Mouse (Mus musculus) neural tube, embryonic 10.5 days (tissue): ENCODE results near the gene Ntm.

Experiments
- DNase-seq: peaks from one replicate; pipeline ENCODE4 v3.0.0-alpha.2; 2017; ENCODE audit warnings: low spot score; ENCODE audit errors: extremely low spot score

The Ntm gene

DNA sequence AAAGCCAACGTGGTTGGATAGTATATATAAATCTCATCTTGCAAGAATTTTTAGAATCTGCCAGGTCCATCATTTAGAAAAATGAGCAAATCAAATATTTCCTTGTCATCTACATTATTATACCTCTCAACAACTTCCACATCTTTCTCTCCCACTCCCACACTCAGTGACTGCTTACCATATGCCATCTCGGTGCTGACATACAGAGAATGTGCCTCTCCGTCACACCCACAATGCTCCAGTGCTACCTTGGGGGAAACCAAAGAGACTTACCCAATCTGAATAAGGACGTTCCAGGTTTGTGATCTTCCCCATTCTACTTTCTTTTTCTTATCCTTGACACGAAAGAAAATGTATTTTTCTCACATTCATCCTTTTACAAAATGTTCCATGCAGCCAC, 75.0 kb downstream of the Ntm start:
- no peak for DNase-seq

GRCm38 (mm10) chr9:29884062-29884461, 78.9 kb downstream of the Ntm start:
- no peak for DNase-seq

DNA sequence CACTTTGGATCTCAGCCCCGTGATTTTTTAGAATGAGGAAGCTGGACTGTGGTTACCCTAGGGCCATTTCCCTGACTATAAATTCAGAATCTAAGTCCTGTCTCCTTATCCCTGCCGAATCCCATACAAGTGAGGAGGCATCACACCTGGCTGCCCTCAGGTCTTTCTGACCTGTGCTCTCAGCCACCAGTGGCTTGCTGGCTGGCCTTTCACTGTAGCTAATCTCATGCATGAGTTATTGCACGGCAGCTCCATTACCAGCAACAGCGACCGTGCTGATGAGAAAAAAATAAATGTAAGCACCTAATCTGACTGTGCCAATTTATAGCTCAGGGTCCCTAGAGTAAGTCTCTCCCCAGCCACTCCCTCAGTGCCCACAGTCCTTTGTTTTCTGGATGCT, 81.3 kb downstream of the Ntm start:
- DNase-seq: no peak

GRCm38 (mm10) chr9:29877583-29877982, 85.4 kb downstream of the Ntm start:
- no peak for DNase-seq

- no peak for DNase-seq
These were observed 95.2 kb downstream of the Ntm start for GRCm38 (mm10) chr9:29867746-29868145.

- DNase-seq: peak; percentile 25
These were observed 96.1 kb downstream of the Ntm start for GRCm38 (mm10) chr9:29866824-29867223.

GRCm38 (mm10) chr9:29866101-29866500, 96.8 kb downstream of the Ntm start:
- DNase-seq: no peak

- no peak for DNase-seq
These were observed 97.4 kb downstream of the Ntm start for GRCm38 (mm10) chr9:29865502-29865901.

DNA sequence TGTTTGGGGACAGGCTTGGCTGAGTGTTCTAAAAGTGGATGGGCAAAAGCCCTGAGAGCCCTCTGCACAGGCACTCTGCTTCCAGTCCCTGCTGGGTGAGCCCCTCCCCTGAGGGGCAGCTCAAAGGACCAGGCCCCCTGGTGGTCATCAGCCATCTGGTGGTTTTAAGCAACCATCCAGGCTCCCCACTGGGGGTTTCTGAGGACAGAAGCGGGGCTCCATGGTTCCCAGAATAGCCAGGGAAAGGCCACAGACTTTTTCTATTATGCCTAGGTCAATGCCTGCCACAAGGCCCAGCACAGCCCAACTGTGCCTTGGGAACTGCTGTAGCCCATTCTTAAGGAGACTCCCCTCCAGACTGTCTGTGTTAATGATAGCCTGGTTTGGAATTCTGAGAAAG, 98.1 kb downstream of the Ntm start:
- peak; percentile 60 for DNase-seq

- DNase-seq: no peak
These were observed 100.5 kb downstream of the Ntm start for GRCm38 (mm10) chr9:29862408-29862807.

DNA sequence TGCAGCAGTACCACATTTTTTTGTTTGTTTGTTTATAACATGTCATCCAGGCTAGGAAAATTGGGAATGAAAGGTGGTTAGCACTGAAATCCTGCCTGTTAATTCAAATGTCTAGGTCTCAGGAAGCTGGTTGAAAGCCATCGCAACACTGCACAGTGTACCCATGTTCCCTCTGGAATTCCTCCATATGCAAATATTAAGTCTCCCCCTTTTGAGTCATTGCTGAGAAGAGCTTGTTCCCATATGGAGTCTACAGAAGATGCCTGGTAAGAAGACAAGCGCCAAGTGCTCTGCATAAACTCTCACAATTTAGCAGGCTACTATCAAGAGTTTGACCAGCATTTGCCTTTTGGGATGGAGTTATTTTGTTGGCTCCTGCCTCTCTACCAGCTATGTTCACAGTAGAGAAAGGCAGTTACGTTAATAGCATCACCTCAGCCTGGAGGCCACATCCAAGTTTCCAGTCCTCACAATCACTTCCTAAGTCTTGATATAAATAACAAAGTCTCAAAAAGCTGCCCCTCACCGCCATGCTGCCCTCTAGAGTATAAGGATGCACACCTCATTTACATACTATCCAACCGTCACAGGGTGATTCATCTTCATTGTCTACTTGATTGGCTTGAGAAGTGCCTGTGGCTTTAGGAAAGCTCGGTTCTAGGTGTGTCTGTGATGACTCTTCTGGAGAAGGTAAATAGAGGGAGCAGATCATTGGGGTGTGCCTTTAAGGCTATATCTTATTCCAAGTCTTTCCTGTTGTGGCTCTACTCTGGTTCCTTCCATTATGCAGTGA, 103.5 kb downstream of the Ntm start:
- DNase-seq: no peak

GRCm38 (mm10) chr9:29848735-29849455, 114.0 kb downstream of the Ntm start:
- DNase-seq: no peak

- no peak for DNase-seq
These were observed 125.6 kb downstream of the Ntm start for GRCm38 (mm10) chr9:29837344-29837743.

GRCm38 (mm10) chr9:29834911-29835310, 128.0 kb downstream of the Ntm start:
- no peak for DNase-seq

GRCm38 (mm10) chr9:29833781-29834180, 129.2 kb downstream of the Ntm start:
- peak; percentile 19 for DNase-seq

DNA sequence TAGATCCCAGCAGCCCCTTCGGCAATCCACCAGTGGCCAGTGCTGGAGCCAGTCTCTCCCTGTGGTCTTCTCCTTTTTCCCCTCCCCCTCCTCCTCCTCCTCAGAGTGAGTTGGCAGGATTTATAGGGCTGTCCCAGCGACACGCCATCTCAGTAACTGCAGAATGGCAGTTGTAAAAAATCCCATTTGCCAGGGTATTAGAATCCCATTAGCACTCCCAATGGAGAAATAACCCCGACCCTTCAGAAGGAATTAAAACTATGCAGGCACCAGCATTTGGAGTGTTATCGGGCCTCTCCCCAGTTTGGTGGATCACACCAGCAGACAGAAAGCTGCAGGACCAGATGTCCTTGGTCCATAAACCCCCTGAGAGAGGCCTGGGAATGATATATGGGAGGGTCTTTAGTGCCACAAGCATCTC, 135.7 kb downstream of the Ntm start:
- DNase-seq: peak; percentile 26

- no peak for DNase-seq
These were observed 137.7 kb downstream of the Ntm start for GRCm38 (mm10) chr9:29825236-29825635.

GRCm38 (mm10) chr9:29823716-29824115, 139.2 kb downstream of the Ntm start:
- no peak for DNase-seq

GRCm38 (mm10) chr9:29812685-29813084, 150.3 kb downstream of the Ntm start:
- DNase-seq: no peak

DNA sequence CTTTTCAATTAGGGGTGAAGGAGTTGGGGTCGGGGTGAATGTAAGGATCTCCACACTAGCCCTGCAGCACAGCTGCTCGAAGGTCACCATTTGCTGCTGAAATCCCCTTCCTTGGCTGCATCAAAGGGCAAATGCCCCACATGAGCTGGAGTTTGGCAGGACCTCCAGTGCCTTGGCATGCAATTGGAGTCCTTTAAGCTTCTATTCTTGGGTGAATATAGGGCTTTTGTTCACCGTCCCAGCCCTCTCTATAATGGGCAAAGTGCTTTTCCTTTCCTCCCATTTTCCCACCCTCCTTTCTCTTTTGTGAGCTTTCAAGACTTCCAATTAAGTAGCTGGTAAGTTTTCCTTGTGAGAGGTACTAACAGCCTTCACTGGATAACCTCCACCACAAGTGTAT, 156.2 kb downstream of the Ntm start:
- no peak for DNase-seq

- DNase-seq: no peak
These were observed 158.5 kb downstream of the Ntm start for GRCm38 (mm10) chr9:29804483-29804882.

DNA sequence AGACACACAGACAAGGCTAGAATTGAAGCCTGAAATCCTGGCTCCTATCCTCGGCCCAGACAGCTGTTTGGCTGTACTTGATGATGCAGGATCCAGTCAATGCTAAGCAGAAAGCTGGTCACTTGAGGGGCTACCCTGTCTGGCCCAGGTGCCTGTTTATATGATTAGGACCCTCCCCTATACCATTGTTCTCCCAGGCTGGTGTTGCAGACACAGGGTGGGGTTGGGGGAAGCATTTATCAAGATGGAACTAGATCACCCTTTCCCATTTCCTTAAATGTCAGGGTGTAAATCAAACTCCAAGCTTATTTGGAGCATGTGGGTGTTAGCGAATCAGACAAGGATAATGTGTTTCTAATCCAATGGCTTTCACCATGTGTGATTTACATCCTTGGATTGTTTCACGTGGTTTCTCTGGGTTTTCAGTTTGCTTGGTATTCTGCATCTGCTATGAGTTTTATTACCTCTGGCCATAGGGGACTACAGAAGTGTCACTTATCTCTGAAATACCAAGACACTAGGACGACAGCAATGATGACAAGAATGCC, 159.1 kb downstream of the Ntm start:
- DNase-seq: no peak
